Mouse (Mus musculus) lung, adult 2 months (tissue): ENCODE results near the gene Cdhr1. TPM values are rescaled to one million over a fixed set of nuclear protein-coding genes. Genes with fewer than 3 reads are reported as not detected.
"Not testable (repeated sequence)": the region's sequence is repeated elsewhere in the genome, so short reads cannot be mapped to it uniquely, and the experiment has no call there.

Experiments
- DNase-seq: peaks from one replicate; pipeline ENCODE4 v3.0.0; 2022
- H3K4me1 ChIP-seq: fragments of 200-500 bp; 2 replicates; pipeline ENCODE4 v1.6.1; 2011; ENCODE audit warnings: low read length; ENCODE audit not compliant: control insufficient read depth, insufficient read depth
- H3K4me3 ChIP-seq: fragments of 200-500 bp; replicated peaks from 2 replicates; pipeline ENCODE3; 2011; ENCODE audit warnings: low read depth, mild to moderate bottlenecking, control low read depth, low read length; ENCODE audit errors: extremely low read depth
- CTCF ChIP-seq: fragments of 200-500 bp; IDR thresholded peaks from 2 replicates; pipeline ENCODE4 v1.5.1; 2011; ENCODE audit warnings: mild to moderate bottlenecking, low read length, control low read depth; ENCODE audit not compliant: insufficient read depth
- POLR2A ChIP-seq: fragments of 200-500 bp; IDR thresholded peaks from 2 replicates; pipeline ENCODE4 v1.6.1; 2011; ENCODE audit warnings: low read depth, mild to moderate bottlenecking, control low read depth, low read length, borderline replicate concordance; ENCODE audit errors: extremely low read depth
- WGBS: fragments of 180-500 bp; shearing (Covaris S2); methylation state at CpG from one replicate; pipeline ENCODE4 v1.1.7; 2018; 5-methylcytosine and 5-hydroxymethylcytosine counted together
- polyA plus RNA-seq: library from polyadenylated mRNA; depleted of rRNA; stranded (reverse); fragments of >200 nt; gene quantifications from 2 replicates; pipeline ENCODE4 v1.2.3, GENCODE M21; 2012; rRNA removed

The Cdhr1 gene
- polyA plus RNA-seq: 0.08 and 0.24 TPM in 2 replicates

DNA sequence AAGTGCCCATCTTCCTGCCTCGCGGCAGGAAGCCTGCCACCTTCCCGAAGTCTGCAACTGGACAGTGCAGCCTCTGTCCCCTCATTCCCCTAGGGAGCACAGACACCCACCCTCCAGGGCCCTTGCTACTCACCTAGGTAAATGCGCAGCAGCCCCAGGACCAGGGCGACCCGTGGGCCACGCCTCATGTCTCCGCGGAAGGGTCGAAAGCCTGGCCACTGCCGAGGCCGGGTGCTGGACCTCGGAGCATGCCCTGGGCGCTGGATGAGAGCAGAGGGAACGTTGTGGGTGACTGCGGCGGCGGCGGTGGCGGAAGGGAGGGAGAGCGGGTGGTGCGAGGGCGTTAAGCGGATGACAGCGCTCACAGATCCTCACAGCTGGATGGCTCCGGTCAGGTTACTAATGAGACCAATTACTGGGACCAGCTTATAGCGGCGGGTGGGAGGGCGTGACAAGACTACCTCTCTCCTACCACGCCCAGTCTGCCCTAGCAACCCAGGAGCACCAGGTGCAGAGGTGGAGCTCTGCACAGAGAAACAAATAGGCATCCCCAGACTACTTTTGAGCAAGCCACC lies at the start of gene Cdhr1:
TSS of gene Cdhr1 (minus strand) at position 392 of the 575 bp plus-strand sequence.
- Histone ChIP-seq H3K4me3 (no peak within 1 kb of the TSS), H3K4me1 (no peaks in the 10 kb centered on the region)
- DNase-seq: no peak
- TF ChIP-seq CTCF: no peak
- TF ChIP-seq POLR2A: no peak
- WGBS: 1% methylated on average over 29 of the region's 30 CpGs

DNA sequence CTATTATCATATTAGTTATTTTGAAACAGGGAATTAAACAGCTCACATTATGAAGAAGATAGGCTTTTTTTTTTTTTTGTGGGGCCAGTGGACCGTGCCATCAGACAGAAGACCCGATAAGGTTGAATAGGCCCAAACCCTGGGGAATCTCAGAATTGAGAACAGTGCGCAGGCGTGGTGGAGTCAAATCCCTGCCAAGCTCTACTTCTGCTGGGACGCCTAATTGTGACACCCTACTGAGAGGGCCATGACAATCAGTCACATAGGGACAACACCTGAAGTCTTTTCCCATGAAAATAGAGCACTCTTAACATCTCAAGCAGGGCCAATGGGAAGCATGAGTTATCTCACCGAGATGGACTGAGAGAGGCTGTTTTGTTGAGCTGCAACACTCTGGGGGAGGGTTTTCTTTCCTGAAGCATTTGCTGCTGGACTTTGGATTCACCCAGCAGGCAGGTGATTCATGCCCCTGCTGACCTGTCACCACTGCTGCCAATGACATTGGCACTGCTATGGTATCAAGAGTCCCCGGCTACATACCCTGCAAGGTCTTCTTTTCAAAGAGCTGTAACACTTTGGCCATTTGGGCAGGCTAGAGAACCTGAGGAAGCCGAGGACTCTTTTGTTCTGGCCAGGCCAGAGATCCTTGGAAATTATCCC lies 41.0 kb upstream of the Cdhr1 start:
- TF ChIP-seq POLR2A: no peak
- H3K4me1 ChIP-seq: no peaks in the 10 kb centered on the region; the same call in 1 of the 2 replicates
- DNase-seq: no peak
- WGBS: 78% methylated on average over 8 of the region's 8 CpGs
- H3K4me3 ChIP-seq: no peak overlapping the region

DNA sequence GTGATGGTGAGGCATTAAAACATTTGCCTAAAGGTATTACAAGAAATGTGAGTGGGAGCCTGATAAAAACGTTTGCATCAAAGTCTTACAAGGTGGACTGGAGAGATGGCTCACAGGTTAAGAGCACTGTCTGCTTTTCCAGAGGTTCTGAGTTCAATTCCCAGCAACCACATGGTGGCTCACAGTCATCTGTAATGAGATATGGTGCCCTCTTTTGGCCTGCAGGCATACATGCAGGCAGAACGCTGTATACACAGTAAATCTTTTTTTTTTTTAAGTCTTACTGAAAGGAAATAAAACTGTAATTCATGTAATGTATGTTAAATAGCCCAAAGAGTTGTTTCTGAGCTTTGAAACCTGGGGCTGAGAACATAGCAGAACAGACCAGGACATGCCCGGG lies 39.4 kb upstream of the Cdhr1 start:
- H3K4me1 ChIP-seq, H3K4me3 ChIP-seq, DNase-seq: not testable (repeated sequence)
- WGBS: 81% methylated on average over 3 of the region's 3 CpGs

DNA sequence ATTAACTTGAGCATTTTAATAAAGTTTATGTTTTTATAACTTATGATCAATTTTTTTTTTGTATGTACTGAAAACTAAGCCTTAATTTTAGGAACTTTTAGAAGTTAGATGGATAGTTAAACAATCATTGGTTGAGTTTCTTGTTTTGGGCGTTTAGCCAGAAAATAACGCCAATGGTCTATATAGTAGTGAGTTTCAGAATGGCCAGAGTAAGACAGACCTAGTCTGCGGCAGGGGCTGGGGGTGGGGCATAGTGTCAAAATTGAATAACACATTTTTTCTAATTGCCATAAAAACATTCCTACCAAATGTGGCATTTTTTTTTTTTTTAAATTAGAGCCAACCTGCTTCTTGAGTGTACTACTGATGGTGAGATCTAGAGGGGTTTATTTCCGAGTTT lies 38.0 kb upstream of the Cdhr1 start:
- no peak for TF ChIP-seq CTCF
- no peak for TF ChIP-seq POLR2A
- DNase-seq: no peak
- Histone ChIP-seq H3K4me1 (no peaks in the 10 kb centered on the region; the same call in none of the 2 replicates), H3K4me3 (no peak overlapping the region)
- WGBS: 76% methylated on average over 4 of the region's 4 CpGs

DNA sequence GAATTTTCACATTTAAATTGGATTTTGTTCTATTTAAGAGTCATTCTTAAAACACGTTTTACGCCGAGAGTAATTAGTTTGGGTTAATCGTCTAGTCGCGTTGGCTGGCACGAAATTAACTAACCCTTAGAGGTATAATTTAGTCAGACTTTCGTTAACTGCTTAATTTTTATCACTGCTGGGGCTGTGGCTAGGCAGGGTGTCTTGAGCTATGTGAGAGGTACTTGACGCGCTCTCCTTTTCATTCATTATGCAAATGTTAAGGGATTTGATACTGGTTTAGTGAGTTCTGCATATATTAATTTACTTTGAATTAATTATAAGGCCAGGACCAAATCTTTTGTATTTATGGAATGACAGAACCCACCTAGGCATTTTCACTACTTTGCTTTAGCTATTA lies 37.5 kb upstream of the Cdhr1 start:
- TF ChIP-seq CTCF (no peak), POLR2A (no peak)
- 4% methylated on average over 10 of the region's 10 CpGs for WGBS
- Histone ChIP-seq H3K4me3 (peak overlapping the region; percentile 92), H3K4me1 (no peaks in the 10 kb centered on the region; the same call in none of the 2 replicates)
- DNase-seq: no peak

DNA sequence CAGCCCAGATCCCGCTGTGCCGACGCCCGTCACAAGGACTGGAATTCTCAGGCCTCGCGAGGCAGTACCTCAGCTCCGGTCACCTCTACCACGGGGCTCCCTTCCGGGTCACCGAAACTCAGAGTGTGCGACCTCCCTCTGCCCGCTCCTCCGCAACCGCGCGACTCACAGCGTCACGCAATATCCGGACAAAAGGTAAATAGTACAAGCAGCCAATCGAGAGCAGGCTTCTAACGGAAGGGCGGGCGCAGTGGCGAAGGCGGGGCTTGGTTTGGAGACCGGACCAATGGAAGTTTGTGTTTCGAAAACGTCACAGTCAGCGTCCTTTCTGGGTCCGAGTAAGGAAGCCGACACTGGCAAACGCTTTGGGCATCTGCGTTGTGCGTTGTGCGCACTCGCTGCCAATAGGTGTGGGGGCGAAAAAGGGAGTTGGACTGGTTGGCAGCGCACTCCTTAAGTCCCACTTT lies 37.0 kb upstream of the Cdhr1 start, which contains the start of gene Ghitm:
TSS of gene Ghitm (minus strand) at position 146 of the 467 bp plus-strand sequence.
- peak; percentile 96 for DNase-seq
- TF ChIP-seq CTCF (no peak), POLR2A (peak; percentile 82)
- Histone ChIP-seq H3K4me3 (peak within 1 kb of the TSS; percentile 92), H3K4me1 (no peaks in the 10 kb centered on the region; the same call in none of the 2 replicates)
- under 1% methylated on average over 38 of the region's 38 CpGs for WGBS

DNA sequence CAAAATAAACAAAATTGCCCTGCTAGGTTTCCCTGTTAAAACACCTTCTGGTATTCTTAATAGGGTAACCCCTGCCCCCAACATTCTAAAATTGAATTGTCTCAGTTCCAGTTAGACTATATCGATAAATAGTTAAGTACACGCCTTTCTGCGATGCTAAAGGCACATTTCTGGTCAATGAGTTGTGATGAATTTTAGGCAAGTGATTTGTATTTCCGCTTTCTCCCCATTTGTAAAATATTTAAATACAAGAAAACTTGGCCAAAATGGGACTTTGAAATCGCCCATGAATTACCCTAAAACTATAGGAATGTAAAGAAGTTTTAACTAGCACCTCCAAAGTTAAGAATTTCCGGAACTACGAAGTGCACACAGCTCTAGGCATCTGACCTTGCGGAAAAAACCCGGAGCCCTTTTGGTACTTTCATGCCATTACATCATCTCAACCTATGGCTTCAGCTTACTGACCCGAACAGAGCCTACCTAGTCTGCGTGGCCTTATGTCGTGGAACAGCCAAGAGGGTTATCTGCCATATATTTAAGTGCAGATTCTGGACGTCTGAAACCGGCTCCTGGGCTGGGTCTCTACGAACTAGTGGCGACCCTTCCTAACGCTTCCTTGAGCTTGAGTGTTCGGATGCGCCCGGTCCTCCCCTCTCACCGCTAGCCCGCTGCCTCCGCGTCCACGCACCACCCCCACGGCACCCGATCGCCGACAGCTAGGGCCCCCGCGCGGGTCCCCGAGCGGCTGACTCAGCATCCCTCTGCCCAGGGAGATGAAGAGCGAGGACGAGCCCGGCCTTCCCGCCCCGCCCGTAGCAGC lies 36.4 kb upstream of the Cdhr1 start:
- Histone ChIP-seq H3K4me3 (peak overlapping the region; percentile 80), H3K4me1 (no peaks in the 10 kb centered on the region; the same call in none of the 2 replicates)
- TF ChIP-seq CTCF (no peak), POLR2A (no peak)
- under 1% methylated on average over 40 of the region's 40 CpGs for WGBS
- DNase-seq: no peak

DNA sequence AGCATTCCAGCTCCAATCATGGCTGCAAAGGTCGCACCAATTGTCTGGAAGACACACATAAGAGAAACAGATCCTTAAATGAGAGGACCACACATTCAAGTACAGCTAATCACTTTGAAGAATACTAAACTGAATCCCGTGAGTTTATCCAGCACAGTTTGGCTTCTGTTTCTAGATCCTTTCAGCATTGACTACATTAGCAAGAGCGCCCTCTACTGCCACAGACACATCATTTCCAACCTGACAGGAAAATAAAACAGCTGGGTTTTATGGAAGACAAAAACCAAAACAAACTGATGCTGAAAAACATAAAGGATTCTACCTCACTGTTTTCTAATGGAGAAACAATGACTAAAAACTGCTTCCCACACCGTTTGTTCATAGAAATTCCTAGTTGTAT lies 29.5 kb upstream of the Cdhr1 start:
- no peak overlapping the region for H3K4me3 ChIP-seq
- no peaks in the 10 kb centered on the region; the same call in 1 of the 2 replicates for H3K4me1 ChIP-seq
- no peak for DNase-seq
- TF ChIP-seq CTCF: no peak
- TF ChIP-seq POLR2A: no peak
- WGBS: 45% methylated on average over 4 of the region's 4 CpGs

DNA sequence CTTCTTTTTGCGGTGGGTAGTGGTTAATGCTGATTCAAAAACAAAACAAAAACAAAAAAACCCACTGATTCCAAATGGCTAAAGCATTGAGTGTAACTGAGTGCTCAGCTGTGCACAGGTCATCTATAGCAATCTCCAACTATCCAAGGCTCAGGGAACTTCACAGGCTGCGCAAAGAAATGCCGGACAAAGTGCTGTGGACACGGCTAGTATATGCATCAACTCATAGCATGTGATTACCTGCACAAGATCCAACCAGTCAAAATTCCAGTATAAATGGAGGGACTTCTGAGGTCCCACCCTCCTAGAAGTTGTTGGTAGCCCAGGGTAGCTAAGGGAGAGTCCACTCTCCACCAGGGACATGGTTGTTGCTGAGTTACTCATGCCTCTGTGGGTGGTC lies 21.1 kb upstream of the Cdhr1 start:
- Histone ChIP-seq H3K4me3 (no peak overlapping the region), H3K4me1 (no peaks in the 10 kb centered on the region)
- WGBS: 96% methylated on average over 4 of the region's 4 CpGs
- TF ChIP-seq POLR2A (no peak), CTCF (no peak)
- DNase-seq: no peak
